Mouse (Mus musculus) mouse embryonic stem cell (cell line): ENCODE data around the gene Olfr773.
"Not testable (repeated sequence)": the region's sequence is repeated elsewhere in the genome, so short reads cannot be mapped to it uniquely, and the experiment has no call there.

Experiments
- in situ Hi-C, 2 experiments: fragments of 300-500 bp; cut with MboI; formaldehyde crosslinking; loops; 1 replicate in 1 of 2; 3 replicates in 1 of 2; pipeline ENCODE4 v1.14.3; 2019 to 2020; ENCODE audit warnings: low sequenced_read_pairs in 2 of 2, low pct_unique_long_range_greater_than_20kb in 1 of 2, mixed read lengths in 1 of 2; ENCODE audit not compliant: unreplicated experiment in 1 of 2

Olfr773 gene

DNA sequence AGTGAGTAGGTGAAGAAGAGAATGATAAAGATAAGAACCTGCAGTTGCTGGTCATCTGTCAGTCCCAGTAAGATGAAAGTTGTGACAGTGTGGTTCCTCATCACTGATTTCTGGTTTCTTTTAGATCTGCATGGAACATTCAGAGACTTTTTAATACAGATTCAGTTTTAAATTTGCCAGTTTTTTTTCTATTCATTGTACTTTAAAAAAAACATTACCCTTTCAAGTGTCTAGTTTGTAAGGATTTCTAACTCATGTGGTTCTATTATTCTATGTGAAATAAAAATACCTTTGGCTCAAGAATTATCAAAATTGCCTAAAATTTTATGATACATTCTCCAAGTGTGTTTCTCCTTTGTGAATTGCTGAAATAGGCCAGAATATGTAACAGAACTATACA lies at the start of gene Olfr773:
Gene Olfr773, minus strand, starts transcription at position 101 of the 400 bp plus-strand sequence.
- in situ Hi-C loops: not testable (repeated sequence)

DNA sequence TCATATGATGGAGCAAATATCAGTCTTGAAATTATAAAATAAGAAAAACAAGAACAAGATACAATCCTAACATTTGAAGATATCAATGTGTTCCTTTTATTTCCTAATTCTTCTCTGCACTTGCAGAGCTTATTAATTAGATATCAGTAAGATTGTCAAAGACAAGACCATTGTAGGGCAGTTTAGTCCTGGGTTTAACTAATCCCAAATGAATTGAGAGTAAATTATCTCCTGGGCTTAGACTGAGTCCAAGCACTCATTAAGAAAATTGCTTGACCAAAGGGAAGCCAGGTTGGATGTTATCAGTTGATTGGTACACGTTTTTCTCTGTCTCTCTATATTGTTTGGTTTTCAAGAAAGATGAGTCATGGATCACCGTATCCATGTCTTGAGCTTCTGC lies 48.7 kb upstream of the Olfr773 start, which contains the start of gene Olfr774:
Gene Olfr774, plus strand, starts transcription at position 301 of the 400 bp plus-strand sequence.
- in situ Hi-C loops: no loop called here

DNA sequence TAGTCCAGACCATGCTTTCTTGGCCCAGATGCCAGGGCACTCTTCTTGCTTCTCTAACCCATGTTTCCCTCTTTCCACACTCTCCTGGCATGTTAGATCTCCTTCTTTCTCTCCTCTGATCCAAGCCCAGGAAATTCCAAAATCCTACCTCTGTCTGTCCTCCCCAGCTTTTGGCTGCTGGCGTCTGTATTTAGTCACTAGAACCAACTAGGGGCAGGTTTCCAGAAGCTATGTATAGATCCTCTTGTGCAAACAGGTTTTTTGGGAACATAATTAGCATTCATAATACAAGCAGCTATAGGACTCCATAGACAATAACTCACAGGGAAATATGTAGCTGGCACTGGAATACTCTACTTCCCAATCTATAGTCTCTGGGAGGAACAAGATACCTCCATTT lies 43.5 kb upstream of the Olfr773 start:
- in situ Hi-C loops: no loop called here

DNA sequence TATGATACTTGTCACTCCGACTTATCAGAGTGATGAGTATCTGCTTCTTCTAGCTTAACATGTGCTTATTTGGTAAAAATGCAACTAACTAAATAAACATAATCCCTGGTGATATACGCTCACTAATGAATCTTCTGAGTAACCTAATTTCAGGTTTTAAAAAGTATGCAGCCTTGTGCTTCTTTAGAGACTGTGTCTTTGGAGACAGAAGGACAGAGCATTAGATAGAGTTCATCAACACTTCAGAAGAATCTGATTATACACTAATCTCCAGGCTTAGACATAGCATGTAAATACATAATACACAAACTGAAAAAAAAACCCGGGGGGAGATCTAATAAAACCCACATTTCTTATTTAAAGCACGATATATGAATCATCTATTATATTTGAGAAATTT lies 9.4 kb downstream of the Olfr773 start, which contains the start of gene Olfr772:
Gene Olfr772, minus strand, starts transcription at position 101 of the 400 bp plus-strand sequence.
- in situ Hi-C loops: not testable (repeated sequence)

DNA sequence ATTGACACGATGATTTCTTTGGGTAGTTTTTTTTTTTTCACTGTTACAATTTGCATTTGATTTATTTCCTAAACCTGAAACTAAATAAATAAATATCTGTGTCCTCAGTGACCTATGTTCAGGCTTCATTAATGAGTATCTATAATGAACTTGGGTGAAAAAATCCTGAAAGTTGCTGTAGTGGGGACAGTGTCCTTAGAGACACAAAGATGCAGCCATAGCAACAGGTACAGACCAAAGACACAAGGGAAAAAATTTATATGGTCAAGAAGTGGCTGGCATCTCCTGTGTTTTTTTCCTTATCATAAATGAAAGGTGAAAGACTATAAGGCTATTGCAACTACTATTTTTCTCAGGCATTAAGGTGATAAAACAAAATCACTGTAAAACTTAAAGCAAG lies 22.6 kb downstream of the Olfr773 start, which contains the start of gene Olfr771:
Gene Olfr771, minus strand, starts transcription at position 101 of the 400 bp plus-strand sequence.
- in situ Hi-C loops: no loop called here

DNA sequence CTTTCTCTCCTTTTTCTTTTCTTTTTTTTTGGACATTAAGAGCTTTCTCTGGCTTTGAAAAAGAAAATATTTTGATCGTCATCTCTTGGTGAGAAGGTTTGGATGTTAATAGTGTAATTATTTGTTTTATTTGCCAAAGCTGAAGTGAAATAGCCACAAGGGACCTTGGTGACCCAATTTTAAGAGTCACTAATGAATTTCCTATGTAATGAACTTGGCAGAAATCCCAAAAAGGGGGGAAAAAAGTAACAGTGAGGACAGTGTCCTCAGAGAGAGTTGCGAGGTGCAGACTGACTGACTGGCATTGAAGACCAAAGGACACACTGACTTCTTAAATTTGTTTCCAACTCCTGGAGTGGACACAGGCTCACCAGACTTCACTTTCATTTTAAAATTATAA lies 48.3 kb downstream of the Olfr773 start, which contains the start of gene Olfr770:
Gene Olfr770, minus strand, starts transcription at position 101 of the 400 bp plus-strand sequence.
- in situ Hi-C loops: no loop called here
